Mouse (Mus musculus) liver, embryonic 16.5 days (tissue): ENCODE results near the gene Lrmda. TPM values are rescaled to one million over a fixed set of nuclear protein-coding genes. Genes with fewer than 3 reads are reported as not detected.

Experiments
- ATAC-seq: fragments of 200-750 bp; cut with Nextera tagmentation; 2 replicates; pipeline ENCODE4 v1.8.0; 2017; ENCODE audit warnings: low read depth, mild to moderate bottlenecking, moderate number of reproducible peaks, moderate library complexity
- H3K27ac ChIP-seq: fragments of 300-500 bp; sonication (generic); 2 replicates; pipeline ENCODE4 v1.5.1; 2014; ENCODE audit warnings: mild to moderate bottlenecking, low read length
- H3K27me3 ChIP-seq: fragments of 300-500 bp; sonication (generic); 2 replicates; pipeline ENCODE4 v1.6.1; 2014; ENCODE audit warnings: low read depth, low read length, mixed read lengths; ENCODE audit not compliant: control insufficient read depth, insufficient read depth
- H3K36me3 ChIP-seq: fragments of 300-500 bp; sonication (generic); 2 replicates; pipeline ENCODE4 v1.6.1; 2014; ENCODE audit warnings: mild to moderate bottlenecking; ENCODE audit not compliant: control insufficient read depth, insufficient read depth
- H3K4me1 ChIP-seq: fragments of 300-500 bp; sonication (generic); 2 replicates; pipeline ENCODE4 v1.6.1; 2014; ENCODE audit warnings: low read depth, low read length, mixed read lengths; ENCODE audit not compliant: control insufficient read depth
- H3K4me2 ChIP-seq: fragments of 300-500 bp; sonication (generic); 2 replicates; pipeline ENCODE4 v1.6.1; 2014; ENCODE audit warnings: low read depth, low read length, mixed read lengths
- H3K4me3 ChIP-seq: fragments of 300-500 bp; sonication (generic); 2 replicates; pipeline ENCODE4 v1.5.1; 2014; ENCODE audit warnings: low read depth, mild to moderate bottlenecking, low read length
- H3K9ac ChIP-seq: fragments of 300-500 bp; sonication (generic); 2 replicates; pipeline ENCODE4 v1.6.1; 2014; ENCODE audit warnings: low read depth, low read length
- H3K9me3 ChIP-seq: fragments of 300-500 bp; sonication (generic); replicated peaks from 2 replicates; pipeline ENCODE4 v1.6.1; 2016; ENCODE audit warnings: low read length; ENCODE audit not compliant: control insufficient read depth
- WGBS: fragments of 180-500 bp; shearing (Covaris S2); extraction: QIAGEN DNeasy Blood & Tissue Kit; methylation state at CpG from one replicate; pipeline ENCODE4 v1.1.7; 2014; ENCODE audit not compliant: insufficient replicate concordance; 5-methylcytosine and 5-hydroxymethylcytosine counted together
- polyA plus RNA-seq: library from polyadenylated mRNA; unstranded; fragments of >200 nt; fragmentation: Nextera tagmentation; extraction: Ambion mirVana; gene quantifications from 2 replicates; pipeline ENCODE4 v1.2.1, GENCODE M21; 2015

Lrmda gene
- polyA plus RNA-seq, 1 experiment from 2014 or later: 0.46 TPM

GRCm38 (mm10) chr14:22495286-22495685 lies 475.8 kb downstream of the Lrmda start:
- Histone ChIP-seq H3K4me1 (no peaks in the 10 kb centered on the region), H3K27ac (no peak overlapping the region), H3K4me3 (no peak overlapping the region), H3K9me3 (no peaks in the 10 kb centered on the region), H3K4me2 (no peak overlapping the region), H3K27me3 (no peaks in the 10 kb centered on the region), H3K36me3 (no peaks in the 10 kb centered on the region), H3K9ac (no peak overlapping the region)
- no peak for ATAC-seq
- WGBS: 66% methylated on average over 8 of the region's 8 CpGs

GRCm38 (mm10) chr14:22497636-22498131 lies 478.2 kb downstream of the Lrmda start:
- Histone ChIP-seq H3K4me2 (no peak overlapping the region), H3K36me3 (no peaks in the 10 kb centered on the region), H3K9me3 (no peaks in the 10 kb centered on the region), H3K27me3 (no peaks in the 10 kb centered on the region), H3K27ac (no peak overlapping the region), H3K4me3 (no peak overlapping the region), H3K9ac (no peak overlapping the region), H3K4me1 (no peaks in the 10 kb centered on the region)
- ATAC-seq: no peak
- WGBS: 57% methylated on average over 4 of the region's 4 CpGs

GRCm38 (mm10) chr14:22509747-22510530 lies 490.4 kb downstream of the Lrmda start:
- no peaks in the 10 kb centered on the region for H3K36me3 ChIP-seq
- no peak overlapping the region for H3K4me2 ChIP-seq
- H3K9me3 ChIP-seq: no peaks in the 10 kb centered on the region
- no peak overlapping the region for H3K4me3 ChIP-seq
- 44% methylated on average over 6 of the region's 6 CpGs for WGBS
- ATAC-seq: no peak
- no peaks in the 10 kb centered on the region for H3K4me1 ChIP-seq
- no peak overlapping the region for H3K9ac ChIP-seq
- no peak overlapping the region for H3K27ac ChIP-seq
- H3K27me3 ChIP-seq: no peaks in the 10 kb centered on the region

DNA sequence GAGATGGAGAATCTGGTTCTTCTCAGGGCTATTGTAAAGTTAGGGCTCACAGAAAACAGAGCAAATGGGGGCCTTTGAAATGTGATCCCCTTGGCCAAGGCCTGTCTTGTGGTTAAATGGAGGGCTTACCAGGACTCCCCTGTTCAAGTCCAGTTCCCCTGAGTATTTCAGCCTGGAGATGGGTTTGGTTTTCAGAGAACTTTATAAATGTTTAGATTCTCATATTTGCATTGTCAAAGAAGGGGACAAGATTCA lies 490.9 kb downstream of the Lrmda start:
- H3K9ac ChIP-seq: no peak overlapping the region
- H3K27ac ChIP-seq: no peak overlapping the region
- H3K9me3 ChIP-seq: no peaks in the 10 kb centered on the region
- ATAC-seq: no peak
- no peaks in the 10 kb centered on the region for H3K36me3 ChIP-seq
- H3K4me2 ChIP-seq: no peak overlapping the region
- no peak overlapping the region for H3K4me3 ChIP-seq
- H3K4me1 ChIP-seq: no peaks in the 10 kb centered on the region
- H3K27me3 ChIP-seq: no peaks in the 10 kb centered on the region

DNA sequence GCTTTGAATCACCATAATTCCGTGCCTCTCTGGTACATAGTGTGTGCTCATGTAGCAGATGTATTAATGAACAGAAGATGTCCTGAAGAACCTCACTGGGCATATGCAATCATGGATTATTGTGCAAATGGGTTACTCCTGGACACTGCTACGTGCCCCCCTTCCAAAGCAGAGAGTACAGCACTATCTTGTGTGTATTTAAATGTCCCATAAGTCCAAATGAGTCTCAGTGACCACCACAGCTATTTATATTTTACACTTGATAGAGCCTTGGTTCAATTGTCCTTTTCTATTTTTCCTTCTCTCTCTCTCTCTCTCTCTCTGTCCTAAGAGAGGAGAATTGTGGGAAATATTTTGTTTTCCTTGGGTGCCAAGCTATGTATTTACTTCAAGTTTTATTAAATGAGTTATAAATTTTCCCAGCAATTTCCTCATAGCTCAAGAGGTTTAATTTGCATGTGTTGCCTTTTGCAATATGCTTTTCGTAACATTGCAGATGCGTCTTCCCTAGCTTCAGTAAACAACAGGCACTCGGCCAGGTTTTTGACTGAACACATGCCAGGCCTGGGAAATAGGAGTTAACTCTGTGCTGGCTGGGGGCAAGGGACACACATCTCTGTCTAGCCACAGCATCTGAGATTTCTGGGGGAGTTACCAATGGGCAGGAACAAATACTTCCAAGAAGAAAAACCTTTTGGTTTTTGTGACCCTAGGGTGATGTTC lies 495.0 kb downstream of the Lrmda start:
- no peak overlapping the region for H3K4me2 ChIP-seq
- H3K27ac ChIP-seq: no peak overlapping the region
- no peak overlapping the region for H3K9ac ChIP-seq
- no peak for ATAC-seq
- no peaks in the 10 kb centered on the region for H3K36me3 ChIP-seq
- no peaks in the 10 kb centered on the region for H3K27me3 ChIP-seq
- 61% methylated on average over 5 of the region's 5 CpGs for WGBS
- no peaks in the 10 kb centered on the region for H3K9me3 ChIP-seq
- H3K4me1 ChIP-seq: no peaks in the 10 kb centered on the region
- no peak overlapping the region for H3K4me3 ChIP-seq

DNA sequence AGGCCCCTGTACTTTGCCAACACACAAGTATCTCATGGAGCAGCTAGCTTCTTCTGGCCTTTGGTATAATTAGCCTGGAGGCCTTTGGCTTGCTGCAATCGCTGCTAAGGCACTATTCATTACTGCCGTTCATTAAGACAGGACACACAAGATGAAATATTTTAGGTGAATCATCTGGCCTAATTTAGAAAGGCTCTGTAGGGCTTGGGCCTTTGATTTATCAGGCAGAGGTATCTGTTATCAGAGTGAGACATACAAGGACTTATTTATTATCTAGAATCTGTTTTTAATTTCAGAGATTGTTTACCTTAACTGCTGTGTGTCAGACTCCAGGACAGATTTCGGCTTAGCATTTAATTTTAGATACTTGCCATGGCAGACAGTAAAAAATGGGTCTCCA lies 511.2 kb downstream of the Lrmda start:
- no peaks in the 10 kb centered on the region for H3K9me3 ChIP-seq
- H3K4me1 ChIP-seq: no peaks in the 10 kb centered on the region
- no peak overlapping the region for H3K4me2 ChIP-seq
- H3K4me3 ChIP-seq: no peak overlapping the region
- WGBS: 63% methylated on average over 3 of the region's 3 CpGs
- H3K36me3 ChIP-seq: no peaks in the 10 kb centered on the region
- no peak overlapping the region for H3K27ac ChIP-seq
- H3K27me3 ChIP-seq: no peaks in the 10 kb centered on the region
- no peak overlapping the region for H3K9ac ChIP-seq
- ATAC-seq: no peak

- no peak for ATAC-seq
- Histone ChIP-seq H3K4me3 (no peak overlapping the region), H3K4me1 (no peaks in the 10 kb centered on the region), H3K4me2 (no peak overlapping the region), H3K36me3 (no peaks in the 10 kb centered on the region), H3K27ac (no peak overlapping the region), H3K9me3 (no peaks in the 10 kb centered on the region), H3K27me3 (no peaks in the 10 kb centered on the region), H3K9ac (no peak overlapping the region)
- 47% methylated on average over 3 of the region's 3 CpGs for WGBS
Observed at GRCm38 (mm10) chr14:22533501-22533900, 514.0 kb downstream of the Lrmda start.

GRCm38 (mm10) chr14:22545887-22546675 lies 526.6 kb downstream of the Lrmda start:
- Histone ChIP-seq H3K9me3 (no peaks in the 10 kb centered on the region), H3K36me3 (no peaks in the 10 kb centered on the region), H3K27me3 (no peaks in the 10 kb centered on the region), H3K4me1 (no peaks in the 10 kb centered on the region), H3K27ac (no peak overlapping the region), H3K4me3 (no peak overlapping the region), H3K9ac (no peak overlapping the region), H3K4me2 (no peak overlapping the region)
- ATAC-seq: no peak
- WGBS: 47% methylated on average over 8 of the region's 8 CpGs

DNA sequence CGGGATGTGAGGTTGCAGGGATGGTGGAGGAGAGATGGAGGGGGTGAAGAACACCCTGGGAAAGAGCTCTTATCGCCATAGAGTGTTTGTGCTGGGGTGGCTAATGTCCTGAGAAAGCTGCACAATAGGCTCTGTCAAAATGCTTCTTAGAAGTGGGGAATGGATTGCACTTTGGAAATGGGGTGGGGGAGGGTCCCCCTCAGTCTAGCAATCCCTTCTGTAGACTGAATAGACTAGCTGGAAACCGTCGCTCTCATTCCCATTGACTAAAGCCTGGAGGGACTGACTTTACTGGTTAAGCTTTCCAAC lies 527.1 kb downstream of the Lrmda start:
- Histone ChIP-seq H3K9me3 (no peaks in the 10 kb centered on the region), H3K27ac (no peak overlapping the region), H3K27me3 (no peaks in the 10 kb centered on the region), H3K9ac (no peak overlapping the region), H3K4me1 (no peaks in the 10 kb centered on the region), H3K36me3 (no peaks in the 10 kb centered on the region), H3K4me2 (no peak overlapping the region), H3K4me3 (no peak overlapping the region)
- ATAC-seq: no peak
- WGBS: 59% methylated on average over 4 of the region's 4 CpGs
